Mouse (Mus musculus): Measurements from ENCODE around the gene Il33. TPM values are rescaled to one million over a fixed set of nuclear protein-coding genes. Genes with fewer than 3 reads are reported as not detected.

Gene Il33
- total RNA-seq, 2 experiments from 2014 or later, result 26.7 to 29.6 TPM

GRCm38 (mm10) chr19:29984208-29985005, 59.5 kb downstream of the Il33 start:
- no peak for DNase-seq (ENCODE audit: low spot score in 2 of 2)

- no peak for DNase-seq (ENCODE audit: low spot score in 2 of 2)
Measured at GRCm38 (mm10) chr19:29986464-29987091, 61.7 kb downstream of the Il33 start.

GRCm38 (mm10) chr19:30000406-30001365, 75.8 kb downstream of the Il33 start:
- no peak for DNase-seq (ENCODE audit: low spot score in 2 of 2)

GRCm38 (mm10) chr19:30001550-30001949, 76.6 kb downstream of the Il33 start:
- DNase-seq (ENCODE audit: low spot score in 2 of 2), result no peak

GRCm38 (mm10) chr19:30003621-30004020, 78.7 kb downstream of the Il33 start, which contains the start of gene Trpd52l3:
Gene Trpd52l3 (plus strand): TSS chr19:30003790.
- no peak for DNase-seq (ENCODE audit: low spot score in 2 of 2)

- no peak for DNase-seq (ENCODE audit: low spot score in 2 of 2)
Measured at GRCm38 (mm10) chr19:30006371-30006770, 81.5 kb downstream of the Il33 start.

Other genes with a start within 250 kb of the Il33 start
- not detected for gene Mlana, start 227.3 kb upstream of the Il33 start, total RNA-seq (2021)
- gene 9930021J03Rik, start 119.1 kb upstream of the Il33 start, total RNA-seq (2021), result 10 to 100 TPM; 19.7 to 24.2 TPM
- gene Ranbp6, start 112.1 kb upstream of the Il33 start, total RNA-seq (2021), result 10 to 100 TPM; 17.0 to 17.3 TPM
- not detected for gene Trpd52l3, start 78.7 kb downstream of the Il33 start, total RNA-seq (2021)
- gene Uhrf2, start 105.4 kb downstream of the Il33 start, total RNA-seq (2021), result 10 to 100 TPM; 51.9 to 57.9 TPM